Mouse (Mus musculus) frontal cortex, adult 2 months (tissue): ENCODE measurements around the gene Gars. TPM values are rescaled to one million over a fixed set of nuclear protein-coding genes. Genes with fewer than 3 reads are reported as not detected.

Source experiments
- DNase-seq, 2 experiments: peaks; one replicate each; pipeline ENCODE4 v3.0.0; 2022; ENCODE audit warnings: low spot score in 1 of 2; ENCODE audit errors: extremely low spot score in 1 of 2
- polyA plus RNA-seq: library from polyadenylated mRNA; depleted of rRNA; stranded (reverse); fragments of >200 nt; gene quantifications from 2 replicates; pipeline ENCODE4 v1.2.3, GENCODE M21; 2012; rRNA removed

Gars gene
- polyA plus RNA-seq, result 81.7 and 84.0 TPM in 2 replicates

DNA sequence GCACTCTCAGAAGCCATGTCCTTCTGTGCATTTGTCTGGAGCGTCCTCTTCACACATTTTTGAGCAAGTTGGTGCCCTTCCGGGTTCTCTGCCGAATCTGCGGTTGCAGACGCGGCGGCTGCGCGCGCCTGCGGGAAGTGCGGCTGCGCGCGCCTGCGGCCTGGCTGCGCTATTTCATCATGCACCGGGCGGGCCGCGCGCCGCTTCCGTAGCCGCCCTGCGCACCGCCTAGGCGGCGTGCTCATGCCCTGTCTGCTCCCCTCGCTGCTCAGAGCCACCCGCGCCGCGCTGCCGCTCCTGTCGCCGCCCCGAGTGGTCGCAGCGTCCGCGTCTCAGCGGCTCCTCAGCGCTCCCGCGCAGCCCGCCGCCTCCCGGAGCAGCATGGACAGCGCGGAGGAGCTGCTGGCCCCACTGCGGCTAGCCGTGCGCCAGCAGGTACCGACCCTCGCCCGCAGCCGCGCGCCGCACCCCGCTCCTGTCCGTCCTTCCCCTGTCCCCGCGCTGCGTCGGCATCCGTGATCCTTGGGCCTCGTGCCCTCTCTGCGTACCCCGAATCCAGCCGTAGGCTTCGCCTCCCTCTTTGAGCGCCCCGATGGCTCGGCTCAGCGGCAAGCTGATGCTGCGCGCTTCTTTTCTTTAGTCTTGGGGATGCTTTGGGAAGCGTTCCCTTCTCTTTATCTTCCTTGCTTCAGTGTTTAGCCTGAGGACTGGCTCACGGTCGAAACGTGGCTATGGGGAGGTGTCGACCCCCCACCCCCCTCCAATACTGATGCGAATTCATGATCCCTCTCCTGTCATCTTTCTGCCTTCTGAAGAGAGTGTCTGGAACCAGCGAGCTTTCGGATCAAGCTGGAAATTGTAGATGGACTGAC lies at the start of gene Gars:
TSS of gene Gars (plus strand) at position 209 of the 872 bp plus-strand sequence.
- DNase-seq, result peak; percentile 65 to 87

GRCm38 (mm10) chr6:54988141-54988540 lies 49.7 kb upstream of the Gars start:
- no peak for DNase-seq

GRCm38 (mm10) chr6:54991189-54991588 lies 46.6 kb upstream of the Gars start:
- no peak for DNase-seq

- no peak for DNase-seq
These were observed 45.7 kb upstream of the Gars start for GRCm38 (mm10) chr6:54992141-54992540.

DNA sequence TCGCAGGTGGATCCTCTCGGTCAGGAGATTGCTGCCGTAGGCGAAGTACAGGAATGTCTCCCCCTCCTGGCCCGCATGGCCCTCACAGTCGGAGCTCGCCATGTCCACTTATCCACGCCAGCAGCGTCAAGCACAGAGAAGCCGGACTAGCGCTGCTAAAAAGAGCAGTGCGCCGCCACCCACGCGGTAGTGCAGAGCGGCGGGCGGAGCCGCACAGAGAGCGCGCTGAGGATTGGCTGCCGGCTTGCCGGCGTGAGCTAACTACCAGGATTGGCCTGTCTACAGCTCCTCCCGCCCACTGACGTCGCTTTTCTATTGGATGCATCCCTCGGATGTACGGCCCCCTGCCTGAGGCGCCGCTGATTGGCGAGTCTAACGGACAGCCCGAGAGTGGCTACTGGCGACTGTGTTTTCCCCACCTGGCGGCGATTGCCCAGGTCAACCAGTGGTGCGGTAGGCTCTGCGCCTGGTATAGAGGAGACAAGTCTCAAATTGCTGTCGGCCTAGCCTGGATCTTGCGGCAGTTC lies 45.0 kb upstream of the Gars start, which contains the start of gene Ggct:
TSS of gene Ggct (minus strand) at position 217 of the 527 bp plus-strand sequence.
- DNase-seq, result peak; percentile 95 to 97

GRCm38 (mm10) chr6:54996361-54996760 lies 41.4 kb upstream of the Gars start:
- DNase-seq, result no peak

GRCm38 (mm10) chr6:54997726-54998125 lies 40.1 kb upstream of the Gars start:
- DNase-seq, result no peak

GRCm38 (mm10) chr6:55001320-55001719 lies 36.5 kb upstream of the Gars start:
- DNase-seq, result no peak

- no peak for DNase-seq
These were observed 35.4 kb upstream of the Gars start for GRCm38 (mm10) chr6:55002438-55002837.

- no peak for DNase-seq
These were observed 34.2 kb upstream of the Gars start for GRCm38 (mm10) chr6:55003559-55003958.

GRCm38 (mm10) chr6:55008401-55008800 lies 29.4 kb upstream of the Gars start:
- DNase-seq, result no peak

DNA sequence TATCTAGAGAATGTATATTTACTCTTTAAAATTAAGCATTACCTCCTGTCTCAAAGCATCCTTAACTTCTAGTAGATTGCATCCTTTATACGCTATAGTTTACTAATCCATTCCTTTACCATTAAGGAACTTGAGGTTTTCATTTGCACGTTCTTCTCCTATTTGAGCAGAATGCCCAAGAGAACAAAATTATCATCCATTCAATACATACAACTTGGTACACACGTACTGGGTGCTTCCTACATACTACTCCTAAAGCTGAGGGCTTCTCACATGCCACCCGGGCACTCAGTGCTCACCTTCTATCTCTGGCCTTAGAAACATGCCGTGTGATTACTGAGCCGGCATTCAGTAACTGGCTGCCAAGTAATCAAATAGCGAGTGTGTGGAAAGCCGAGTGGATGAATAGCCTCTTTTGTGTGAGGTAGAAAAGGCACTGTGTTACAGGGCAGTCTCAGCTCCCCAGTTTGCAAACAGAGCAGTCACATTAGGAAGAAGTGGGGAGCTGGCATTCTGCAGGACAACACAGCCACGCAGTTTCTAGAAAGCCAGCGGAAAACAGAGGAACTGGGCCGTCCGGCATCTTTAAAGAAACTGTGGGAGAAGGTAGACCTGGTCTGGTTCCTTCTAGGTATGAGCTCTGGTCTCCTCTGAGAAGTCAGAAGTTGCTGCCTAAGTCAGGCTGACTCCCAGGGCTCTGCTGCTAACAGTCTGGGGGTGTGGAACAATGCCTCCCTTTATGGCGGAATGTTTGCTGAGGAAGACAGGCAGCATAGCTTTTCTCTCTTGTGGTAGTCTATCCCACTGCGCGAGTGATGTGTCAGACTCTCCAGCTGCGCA lies 28.2 kb upstream of the Gars start:
- peak in 1 of 2 experiments; percentile 33 for DNase-seq

DNA sequence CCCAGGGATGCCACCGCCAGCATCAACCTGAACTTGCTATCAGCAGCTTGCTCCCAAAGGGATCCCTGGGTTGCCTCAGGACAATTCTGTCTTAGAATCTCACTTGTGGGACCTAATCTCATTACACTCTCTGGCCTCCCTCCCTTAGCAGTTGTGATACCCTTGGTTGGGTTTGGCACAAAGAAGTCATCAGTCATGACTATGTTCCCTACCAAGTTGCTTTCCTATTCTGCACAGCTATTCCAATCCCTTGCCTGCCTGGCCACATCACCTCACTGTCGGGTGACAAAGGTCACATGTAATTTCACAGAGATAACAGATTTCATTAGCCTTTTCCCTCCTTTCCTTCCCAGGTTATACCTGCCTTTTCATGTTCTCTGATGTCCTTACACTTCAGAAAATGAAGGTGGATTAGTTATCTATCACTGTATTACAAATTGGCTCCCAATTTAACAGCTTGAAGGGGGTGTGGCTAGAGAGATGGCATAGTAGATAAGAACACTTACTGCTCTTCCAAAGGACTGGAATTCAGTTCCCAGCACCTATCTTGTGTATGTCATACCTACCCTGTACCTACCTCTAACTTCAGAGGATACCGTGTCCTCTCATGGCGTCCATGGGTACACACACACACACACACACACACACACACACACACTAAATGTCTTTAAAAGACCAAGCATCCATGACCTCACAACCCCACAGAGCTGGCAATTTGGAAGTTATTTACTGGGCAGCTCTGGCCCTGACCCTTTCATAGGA lies 27.3 kb upstream of the Gars start:
- no peak for DNase-seq

DNA sequence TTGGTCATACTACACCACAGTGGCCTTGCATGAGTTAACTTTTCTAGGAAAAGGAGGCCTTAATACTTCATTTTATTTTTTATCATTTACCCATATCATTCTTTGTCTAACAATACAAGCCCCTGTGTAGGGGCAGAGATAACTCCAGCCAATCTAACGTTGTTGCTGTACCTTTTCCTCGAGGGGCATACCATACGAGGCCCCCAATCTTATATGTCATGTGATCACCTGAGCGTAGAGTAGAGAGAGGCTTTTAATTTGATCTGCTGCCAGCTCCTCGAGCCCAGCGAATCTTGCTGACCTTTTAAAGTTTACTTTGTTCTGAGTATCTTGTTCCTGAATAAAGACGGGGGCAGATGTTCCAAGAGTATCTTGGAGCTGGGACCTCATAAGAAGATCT lies 25.3 kb upstream of the Gars start:
- DNase-seq, result no peak

DNA sequence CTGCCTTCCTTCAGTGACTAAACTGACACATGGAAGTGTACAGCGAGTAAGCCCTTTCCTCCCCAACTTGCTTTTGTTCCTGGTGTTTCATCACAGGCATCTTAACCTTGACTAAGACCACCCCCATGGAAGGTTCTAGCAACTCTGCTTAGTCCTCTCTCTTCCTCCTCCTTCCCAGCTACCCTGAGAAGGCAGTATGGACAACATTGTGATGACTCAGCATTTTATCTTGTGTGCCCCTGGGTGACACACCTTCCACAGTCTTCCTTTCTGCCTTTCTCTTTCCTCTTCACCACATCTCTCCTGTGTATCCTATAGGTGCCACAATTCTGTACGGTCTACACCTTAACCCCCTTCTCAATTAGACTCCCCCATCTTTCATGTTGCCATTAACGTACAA lies 23.6 kb upstream of the Gars start:
- DNase-seq, result no peak

GRCm38 (mm10) chr6:55016236-55016635 lies 21.6 kb upstream of the Gars start:
- DNase-seq, result peak in 1 of 2 experiments; percentile 71

- DNase-seq, result peak in 1 of 2 experiments; percentile 87
These were observed 20.9 kb upstream of the Gars start for GRCm38 (mm10) chr6:55016710-55017583.

DNA sequence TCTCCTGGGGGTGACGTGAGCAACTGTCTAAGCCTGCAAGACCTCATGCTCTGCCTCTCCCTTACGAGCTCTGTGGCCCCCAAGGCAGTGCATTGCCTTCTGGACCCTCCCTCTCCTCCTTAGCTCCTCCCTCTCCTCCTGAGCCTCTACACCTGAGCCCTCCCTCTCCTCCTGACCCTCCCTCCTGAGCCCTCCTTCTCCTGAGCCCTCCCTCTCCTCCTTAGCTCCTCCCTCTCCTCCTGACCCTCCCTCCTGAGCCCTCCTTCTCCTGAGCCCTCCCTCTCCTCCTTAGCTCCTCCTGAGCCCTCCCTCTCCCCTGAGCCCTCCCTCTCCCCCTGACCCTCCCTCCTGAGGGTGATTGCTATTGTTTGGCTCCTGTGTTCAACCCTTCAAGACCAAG lies 19.4 kb upstream of the Gars start:
- no peak for DNase-seq

DNA sequence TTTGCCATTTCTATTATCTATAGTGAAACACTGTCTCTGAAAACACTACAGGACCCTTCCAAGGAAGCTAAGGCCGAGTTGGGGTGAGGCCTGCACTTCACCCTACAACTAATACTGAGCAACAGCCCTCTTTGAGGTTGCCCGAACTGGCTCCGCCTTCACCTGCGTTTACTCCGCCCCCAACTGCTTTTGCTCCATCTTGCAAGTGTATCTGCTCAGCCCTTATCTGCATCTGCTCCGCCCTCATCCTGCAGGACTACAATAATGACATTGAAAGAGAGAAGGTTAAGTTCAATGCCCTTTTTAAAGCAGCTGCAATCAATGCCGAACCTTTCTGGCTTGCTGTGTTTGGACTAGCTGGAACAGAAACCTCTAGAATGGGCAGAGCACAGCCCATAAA lies 16.0 kb upstream of the Gars start:
- no peak for DNase-seq
